Mouse (Mus musculus) activated CD4-positive, CD25-positive, alpha-beta regulatory T cell (primary cell): ENCODE data around the gene Oscar. TPM values are rescaled to one million over a fixed set of nuclear protein-coding genes. Genes with fewer than 3 reads are reported as not detected.

Experiments used
- polyA plus RNA-seq, 2 experiments: library from polyadenylated mRNA; unstranded; fragments of 100-300 nt; shearing (Covaris generic); gene quantifications; one replicate each; pipeline ENCODE4 v1.2.1; 2017

The Oscar gene
- polyA plus RNA-seq, result under 1 TPM in 1 of 2 experiments, not detected in 1; 0.34 TPM

GRCm38 (mm10) chr7:3616057-3616388, at the start of gene Oscar:
Oscar (minus strand) TSS chr7:3616157.

GRCm38 (mm10) chr7:3665215-3666114, 49.5 kb upstream of the Oscar start, which contains the start of gene Leng1:
Leng1 (minus strand) TSS chr7:3665840.

GRCm38 (mm10) chr7:3644672-3645487, 28.9 kb upstream of the Oscar start, which contains the start of gene Cnot3:
Cnot3 (plus strand) TSS chr7:3645268.

GRCm38 (mm10) chr7:3629543-3630477, 13.9 kb upstream of the Oscar start, which contains the start of the genes Tfpt and Prpf31:
Tfpt (minus strand) TSS chr7:3629929.
Prpf31 (plus strand) TSS chr7:3629985.

GRCm38 (mm10) chr7:3617242-3617995, 1.5 kb upstream of the Oscar start, which contains the start of gene Ndufa3:
Ndufa3 (plus strand) TSS chr7:3617373.

Other genes starting within 250 kb of the Oscar start
- gene Cacng8, start 225.5 kb downstream of the Oscar start, polyA plus RNA-seq, result not detected
- not detected for gene Cacng6, start 192.0 kb downstream of the Oscar start, polyA plus RNA-seq
- gene Tarm1, start 113.5 kb downstream of the Oscar start, polyA plus RNA-seq, result 1 to 10 TPM in 1 of 2 experiments, not detected in 1; 1.7 TPM
- 100 to 1,000 TPM; 490 to 495 TPM for gene Ndufa3, start 1.2 kb upstream of the Oscar start, polyA plus RNA-seq
- 10 to 100 TPM; 52.0 to 55.0 TPM for gene Tfpt, start 13.8 kb upstream of the Oscar start, polyA plus RNA-seq
- gene Prpf31, start 13.8 kb upstream of the Oscar start, polyA plus RNA-seq, result 10 to 100 TPM; 79.1 to 99.3 TPM
- 10 to 100 TPM; 71.9 to 96.3 TPM for gene Cnot3, start 29.1 kb upstream of the Oscar start, polyA plus RNA-seq
- gene Leng1, start 49.7 kb upstream of the Oscar start, polyA plus RNA-seq, result 10 to 100 TPM; 20.6 to 23.3 TPM
- gene Tmc4, start 61.4 kb upstream of the Oscar start, polyA plus RNA-seq, result 1 to 10 TPM; 5.2 to 6.7 TPM
- 10 to 100 TPM; 26.9 to 40.8 TPM for gene Tsen34, start 76.7 kb upstream of the Oscar start, polyA plus RNA-seq
- 10 to 100 TPM; 70.7 to 71.5 TPM for gene Mboat7, start 77.4 kb upstream of the Oscar start, polyA plus RNA-seq
- gene Rps9, start 87.8 kb upstream of the Oscar start, polyA plus RNA-seq, result 1,000 to 10,000 TPM; 1,535 to 2,624 TPM
- gene Pirb, start 104.2 kb upstream of the Oscar start, polyA plus RNA-seq, result 1 to 10 TPM; 2.1 to 3.6 TPM
- gene Gm15448, start 209.5 kb upstream of the Oscar start, polyA plus RNA-seq, result under 1 TPM in 1 of 2 experiments, not detected in 1; 0.76 TPM
- gene Pira2, start 228.9 kb upstream of the Oscar start, polyA plus RNA-seq, result under 1 TPM; 0.63 to 1.00 TPM